Mouse (Mus musculus): ENCODE data around the gene Proca1.

The Proca1 gene

DNA sequence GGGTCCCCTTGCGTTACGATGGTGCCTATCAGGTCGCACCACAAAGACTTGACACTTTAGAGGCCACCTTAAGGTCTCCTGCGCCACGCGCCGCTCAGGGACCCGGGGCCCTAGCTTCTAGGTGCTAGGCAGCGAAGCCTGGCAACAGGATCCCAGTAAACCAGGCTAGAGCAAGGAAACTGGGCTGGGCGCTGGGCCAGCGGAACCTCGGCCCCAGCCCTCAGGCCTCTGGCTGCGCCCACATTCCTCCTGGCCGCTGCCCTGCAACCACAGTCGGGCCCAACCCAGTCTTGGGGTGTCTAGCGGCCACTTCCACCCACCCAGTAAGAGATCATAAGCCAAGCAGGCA, 27.5 kb upstream of the Proca1 start:
- no peak for DNase-seq (ENCODE audit: low read depth, low spot score)

DNA sequence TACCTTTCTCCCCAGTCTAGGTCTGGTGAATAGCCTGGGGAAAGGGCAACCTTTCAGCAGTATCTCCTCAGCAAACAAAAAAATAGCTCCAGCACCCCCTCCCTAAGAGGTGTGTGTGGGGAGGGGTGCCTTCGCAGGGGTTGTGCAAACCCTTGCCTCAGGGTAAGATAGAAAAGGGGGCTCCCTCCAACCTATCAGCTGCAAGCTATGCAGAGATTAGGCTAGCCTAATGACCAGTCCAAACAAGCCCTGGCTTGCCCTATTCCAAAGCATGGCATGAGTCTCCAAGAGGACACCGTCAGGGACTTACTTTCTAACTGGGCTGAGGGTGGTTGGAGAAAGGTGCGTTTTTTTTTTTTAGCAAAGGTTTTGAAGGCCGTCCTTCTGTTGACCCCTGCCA, 27.0 kb upstream of the Proca1 start:
- DNase-seq (ENCODE audit: low read depth, low spot score): no peak

DNA sequence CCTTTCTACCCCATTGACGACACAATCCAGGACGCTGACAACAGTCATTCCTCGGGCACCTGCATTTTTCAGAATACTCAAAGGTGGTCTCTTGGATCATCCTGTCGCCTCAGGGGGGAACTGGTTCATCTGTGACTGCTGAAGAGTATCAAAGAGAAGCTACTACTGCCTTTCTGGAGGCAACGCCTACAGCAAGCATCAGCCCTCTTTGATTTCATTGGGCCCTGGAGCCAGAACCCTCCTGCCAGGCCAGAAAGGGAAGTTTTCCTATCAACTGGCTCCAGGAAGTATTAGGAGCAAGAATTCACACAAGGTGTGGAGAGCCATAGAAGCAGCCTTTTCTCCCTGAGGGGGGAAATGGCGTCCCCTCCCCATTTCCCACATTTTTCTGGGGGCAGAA, 26.6 kb upstream of the Proca1 start:
- DNase-seq (ENCODE audit: low read depth, low spot score): no peak

DNA sequence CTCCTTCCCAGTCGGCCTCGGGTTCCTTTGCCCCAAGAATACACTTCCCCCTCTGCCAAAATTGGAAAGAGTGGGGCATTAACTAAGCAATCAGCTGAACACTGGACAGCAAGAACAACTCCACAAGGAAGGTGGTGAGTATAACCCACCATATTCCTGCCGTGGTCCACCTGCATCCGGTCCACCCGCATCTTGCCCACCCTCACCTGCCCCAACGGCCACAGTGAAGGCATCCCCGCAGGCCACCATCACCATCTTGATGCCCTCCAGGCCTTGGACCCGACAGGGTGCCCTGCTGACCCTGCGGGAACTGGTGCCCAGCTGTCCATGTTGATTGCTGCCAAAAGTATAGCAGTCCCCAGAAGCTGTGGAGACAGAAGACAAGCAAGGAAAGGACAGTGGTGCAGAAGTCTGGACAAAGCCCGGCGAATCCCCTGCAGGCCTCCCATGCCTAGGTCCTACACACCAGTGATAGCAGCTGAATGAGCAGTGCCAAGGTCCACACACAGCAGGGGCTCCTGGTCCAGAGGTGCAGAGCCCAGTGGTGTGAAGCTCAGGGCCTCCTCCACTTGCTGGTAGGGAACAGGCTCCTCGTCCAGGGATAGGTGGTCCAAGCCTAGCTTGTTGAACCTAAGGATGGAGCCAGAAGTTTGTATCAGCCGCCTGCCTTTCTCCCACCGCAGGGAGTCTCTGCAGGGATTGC, 25.8 kb upstream of the Proca1 start:
- no peak for DNase-seq (ENCODE audit: low read depth, low spot score)

DNA sequence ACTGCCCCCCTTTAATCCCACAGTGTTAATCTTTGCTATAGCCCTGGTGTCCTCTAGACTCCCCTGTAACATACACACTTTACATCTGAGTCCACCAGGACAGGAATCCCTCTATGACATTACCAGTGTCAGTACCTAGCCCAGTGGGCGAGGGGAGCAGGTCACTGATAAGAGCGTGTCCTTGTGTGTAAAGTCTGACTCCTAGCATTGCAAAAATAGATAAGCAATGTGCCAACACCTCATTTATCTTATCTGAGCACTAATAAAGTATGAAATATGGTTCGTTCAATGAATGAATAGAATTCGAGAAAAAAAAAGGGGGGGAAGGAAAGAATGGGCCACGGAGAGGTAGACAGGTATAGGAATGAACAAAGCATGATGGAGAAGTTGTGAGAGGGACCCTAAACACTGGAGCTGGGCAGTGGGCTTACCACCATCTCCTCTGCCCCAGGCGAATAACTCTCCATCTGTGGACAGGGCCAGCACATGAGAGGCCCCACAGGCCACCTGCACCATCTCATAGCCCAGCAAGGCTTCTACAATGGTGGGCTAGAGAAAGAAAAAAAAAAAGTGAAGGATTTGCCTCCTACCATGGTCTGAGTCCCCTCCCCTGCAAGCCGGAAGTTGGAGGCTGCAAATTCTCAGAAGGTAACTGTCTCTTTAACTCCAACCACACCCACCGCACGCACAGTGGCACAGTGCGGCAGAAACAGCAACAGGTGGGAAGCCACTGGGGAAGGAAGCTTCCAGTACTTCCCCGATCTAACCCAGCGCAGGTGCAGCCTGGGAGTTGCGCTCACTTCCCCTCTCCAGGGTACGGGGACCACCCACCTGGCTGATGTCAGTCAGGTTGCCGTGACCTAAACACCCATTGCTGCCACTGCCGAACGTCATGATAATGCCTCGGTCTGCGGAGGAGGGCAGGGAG, 24.4 kb upstream of the Proca1 start:
- DNase-seq (ENCODE audit: low read depth, low spot score): no peak

DNA sequence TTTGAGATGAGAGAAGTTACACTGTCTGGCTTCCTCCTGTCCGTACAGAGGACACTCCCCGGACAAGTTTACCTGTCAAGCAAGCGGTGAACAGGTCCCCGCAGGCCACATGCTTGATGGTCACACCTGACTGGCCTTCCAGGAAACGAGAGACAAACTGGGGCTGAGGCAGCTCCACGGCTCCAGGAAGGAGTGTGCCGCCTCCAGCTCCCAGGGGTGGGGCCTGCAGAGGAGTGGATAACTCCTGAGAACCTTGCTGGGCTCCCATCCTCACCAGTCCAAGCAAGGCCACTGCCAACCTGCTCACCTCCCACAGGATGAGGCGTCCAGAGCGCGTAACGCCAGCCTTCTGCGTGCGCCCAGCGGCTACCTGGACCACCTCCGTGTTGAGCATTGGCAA, 22.9 kb upstream of the Proca1 start:
- no peak for DNase-seq (ENCODE audit: low read depth, low spot score)

DNA sequence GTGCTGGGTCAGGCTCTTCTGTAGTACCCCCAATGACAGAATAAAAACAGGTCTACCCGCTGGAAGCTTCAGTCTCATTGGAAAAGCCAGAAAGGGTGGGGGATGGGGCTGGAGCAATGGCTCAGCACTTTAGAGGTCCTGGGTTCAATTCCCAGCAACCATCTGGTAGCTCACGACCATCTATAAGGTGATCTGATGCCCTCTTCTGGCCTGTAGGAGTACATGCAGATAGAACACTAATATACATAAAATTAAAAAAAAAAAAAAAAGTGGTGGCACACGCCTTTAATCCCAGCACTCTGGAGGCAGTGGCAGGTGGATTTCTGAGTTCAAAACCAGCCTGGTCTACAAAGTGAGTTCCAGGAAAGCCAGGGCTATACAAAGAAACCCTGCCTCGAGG, 21.9 kb upstream of the Proca1 start:
- DNase-seq (ENCODE audit: low read depth, low spot score): no peak

DNA sequence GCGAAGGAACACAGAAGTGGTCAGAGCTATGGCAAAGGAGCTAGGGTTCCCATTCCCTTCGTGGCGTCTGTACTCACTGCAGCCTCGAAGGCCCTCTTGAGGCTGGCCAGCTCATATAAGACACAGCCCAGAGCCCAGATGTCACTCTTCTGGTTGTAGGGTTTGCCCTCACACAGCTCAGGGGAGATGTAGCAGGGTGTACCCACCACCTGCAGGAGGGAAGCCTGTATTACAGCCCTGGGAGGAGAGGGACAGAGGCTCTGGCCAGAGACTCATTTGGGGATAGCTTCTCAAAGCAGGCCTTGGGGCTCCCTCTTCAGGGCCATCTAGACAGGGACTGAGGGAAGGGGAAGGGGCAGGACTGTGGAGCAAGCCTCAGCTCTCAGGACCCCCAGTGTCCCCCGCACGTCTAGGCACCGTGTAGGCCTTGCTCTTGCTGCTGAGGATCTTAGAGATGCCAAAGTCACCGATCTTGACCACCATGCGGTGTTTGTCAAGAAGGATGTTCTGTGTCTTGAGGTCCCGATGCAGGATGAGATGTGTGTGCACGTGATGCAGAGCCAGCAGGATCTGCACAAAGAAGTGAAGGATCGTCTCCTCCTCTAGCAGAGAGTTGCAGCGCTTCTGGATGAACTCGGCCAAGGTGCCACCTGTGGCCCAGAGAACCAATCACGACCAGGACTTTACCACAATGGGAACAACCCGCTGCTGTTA, 21.0 kb upstream of the Proca1 start:
- DNase-seq (ENCODE audit: low read depth, low spot score): no peak

DNA sequence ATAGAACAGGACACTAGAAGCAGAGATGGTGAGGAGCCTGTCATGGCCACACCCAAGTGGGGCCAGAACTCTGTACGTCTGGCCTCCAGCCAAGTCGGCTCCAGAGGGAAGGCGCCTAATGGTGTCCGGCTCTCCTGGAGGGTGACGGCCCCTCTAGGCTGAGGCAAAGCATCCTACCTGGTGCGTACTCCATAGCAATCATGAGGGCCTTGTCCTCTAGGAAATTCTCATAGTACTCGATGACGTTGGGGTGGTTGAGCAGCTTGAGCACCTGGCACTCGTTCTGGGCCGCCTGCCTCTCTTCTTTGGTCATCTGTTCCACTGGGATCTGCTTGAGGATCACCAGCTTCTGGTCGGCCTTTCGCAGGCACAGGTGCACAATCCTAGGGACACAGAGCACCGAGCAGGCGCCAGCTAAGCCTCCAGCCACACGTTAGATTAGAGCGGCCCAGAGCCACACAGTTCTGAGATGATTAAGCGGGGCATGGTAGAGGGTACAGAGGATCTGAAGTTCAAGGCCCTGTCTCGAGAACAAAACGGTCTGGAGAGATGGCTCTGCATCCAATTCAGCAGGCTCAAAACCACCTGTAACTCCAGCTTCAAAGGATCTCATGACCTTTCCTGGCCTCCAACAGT, 20.3 kb upstream of the Proca1 start:
- DNase-seq (ENCODE audit: low read depth, low spot score): no peak

DNA sequence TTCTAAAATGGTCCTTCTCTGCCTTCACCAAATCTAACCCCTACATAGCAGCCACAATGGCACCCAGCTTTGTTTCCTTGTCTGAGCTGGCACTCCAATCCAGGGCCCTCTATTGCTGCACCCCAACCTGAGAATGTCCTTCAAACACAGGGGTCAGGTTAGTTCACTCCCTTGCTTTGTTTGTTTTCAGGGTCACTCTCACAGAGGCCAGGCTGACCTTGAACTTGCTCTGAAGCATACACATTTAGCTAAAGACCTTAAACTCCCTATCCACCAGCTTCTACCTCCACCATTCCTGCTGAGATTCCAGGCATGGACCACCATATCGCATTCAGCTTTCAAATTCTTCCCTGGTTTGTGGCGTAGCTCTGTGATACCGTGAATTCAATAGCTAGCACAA, 18.7 kb upstream of the Proca1 start:
- no peak for DNase-seq (ENCODE audit: low read depth, low spot score)

DNA sequence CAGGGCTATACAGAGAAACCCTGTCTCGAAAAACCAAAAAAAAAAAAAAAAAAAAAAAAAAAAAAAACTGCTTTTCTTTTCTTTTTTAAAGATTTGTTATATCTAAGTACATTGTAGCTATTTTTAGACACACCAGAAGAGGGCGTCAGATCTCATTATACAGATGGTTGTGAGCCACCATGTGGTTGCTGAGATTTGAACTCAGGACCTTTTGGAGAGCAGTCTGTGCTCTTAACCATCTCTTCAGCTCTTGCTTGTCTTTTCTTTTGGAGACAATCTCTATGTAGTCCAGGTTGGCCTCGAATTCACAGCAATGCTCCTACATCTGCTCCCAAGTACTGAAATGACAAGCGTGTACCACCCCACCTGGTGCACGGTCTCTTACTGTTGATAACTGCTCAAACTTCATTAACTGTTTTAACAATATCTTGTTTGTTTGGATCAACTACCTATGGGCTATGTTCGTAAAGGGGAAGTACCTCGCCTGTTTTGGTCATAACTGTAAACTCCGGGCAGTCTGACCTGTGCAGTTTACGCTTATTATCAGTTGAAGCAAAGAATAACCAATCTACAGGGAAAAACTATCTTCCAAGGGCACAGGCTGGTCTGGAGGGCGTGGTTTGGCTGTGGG, 17.3 kb upstream of the Proca1 start:
- DNase-seq (ENCODE audit: low read depth, low spot score): no peak

DNA sequence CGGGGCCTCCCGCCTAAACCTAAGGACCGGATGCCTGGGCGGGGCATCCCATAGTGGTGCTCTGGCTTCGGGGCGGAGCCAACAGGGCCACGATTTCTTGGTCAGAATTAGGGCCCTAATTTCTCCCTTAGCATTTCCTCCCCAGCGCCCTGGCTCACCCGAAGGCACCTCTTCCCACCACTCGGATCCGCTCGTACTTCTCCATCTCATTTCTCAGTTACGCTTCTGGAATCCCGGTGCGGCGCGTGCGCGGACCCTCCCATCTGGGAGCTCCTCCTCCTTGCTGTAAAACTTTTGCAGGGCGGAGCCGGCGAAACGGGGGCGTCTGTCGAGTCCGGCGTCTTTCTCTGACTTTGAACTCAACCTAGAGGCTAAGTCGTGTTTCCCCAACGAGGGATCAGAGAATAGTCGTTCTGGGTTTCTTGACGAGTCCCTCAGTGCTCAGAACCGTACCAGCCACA, 16.8 kb upstream of the Proca1 start, which contains the start of the genes Nek8 and Tlcd1:
Nek8 (minus strand) TSS at position 274 of the 461 bp plus-strand sequence.
Tlcd1 (plus strand) TSS at position 310 of the 461 bp plus-strand sequence.
- DNase-seq (ENCODE audit: low read depth, low spot score): peak; percentile 54

DNA sequence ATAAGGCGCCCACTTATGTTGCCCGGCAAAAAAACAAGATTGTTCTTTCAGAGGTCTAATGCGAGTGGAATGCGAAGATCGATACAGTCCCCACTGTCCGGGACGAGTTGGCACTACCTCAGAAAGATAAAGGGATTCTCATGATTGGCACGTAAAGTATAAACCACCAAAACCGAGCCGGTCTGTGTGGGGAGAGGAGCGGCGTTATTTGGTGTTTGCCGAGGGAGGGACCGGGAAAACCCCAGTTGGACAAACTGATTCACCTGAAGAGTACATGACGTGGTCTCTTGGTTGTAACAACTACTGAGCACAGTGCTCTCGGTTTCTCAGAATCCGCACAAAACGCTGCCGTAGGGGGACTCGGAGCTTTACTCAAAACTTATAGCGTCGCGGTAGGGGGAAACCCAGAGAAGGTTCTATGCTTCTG, 16.3 kb upstream of the Proca1 start:
- no peak for DNase-seq (ENCODE audit: low read depth, low spot score)

DNA sequence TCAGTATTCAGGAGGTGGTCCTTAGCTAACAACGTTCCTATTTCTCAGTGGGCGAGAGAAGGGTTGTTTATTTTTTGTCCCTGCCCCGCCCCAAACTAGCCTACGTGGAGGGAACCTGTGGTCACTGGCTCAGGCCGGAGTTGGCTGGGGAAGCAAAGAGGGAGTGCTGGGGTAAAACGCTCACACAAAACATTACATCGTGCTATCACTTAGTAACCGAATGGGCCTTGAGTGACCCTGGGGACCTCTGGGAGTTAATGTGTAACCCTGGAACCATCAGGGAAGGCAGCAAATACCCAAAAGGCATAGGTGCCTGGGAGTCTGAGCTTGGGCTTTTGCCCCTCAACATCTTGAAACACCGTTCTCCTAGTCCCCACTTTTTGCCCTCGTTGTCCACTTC, 15.8 kb upstream of the Proca1 start:
- no peak for DNase-seq (ENCODE audit: low read depth, low spot score)

DNA sequence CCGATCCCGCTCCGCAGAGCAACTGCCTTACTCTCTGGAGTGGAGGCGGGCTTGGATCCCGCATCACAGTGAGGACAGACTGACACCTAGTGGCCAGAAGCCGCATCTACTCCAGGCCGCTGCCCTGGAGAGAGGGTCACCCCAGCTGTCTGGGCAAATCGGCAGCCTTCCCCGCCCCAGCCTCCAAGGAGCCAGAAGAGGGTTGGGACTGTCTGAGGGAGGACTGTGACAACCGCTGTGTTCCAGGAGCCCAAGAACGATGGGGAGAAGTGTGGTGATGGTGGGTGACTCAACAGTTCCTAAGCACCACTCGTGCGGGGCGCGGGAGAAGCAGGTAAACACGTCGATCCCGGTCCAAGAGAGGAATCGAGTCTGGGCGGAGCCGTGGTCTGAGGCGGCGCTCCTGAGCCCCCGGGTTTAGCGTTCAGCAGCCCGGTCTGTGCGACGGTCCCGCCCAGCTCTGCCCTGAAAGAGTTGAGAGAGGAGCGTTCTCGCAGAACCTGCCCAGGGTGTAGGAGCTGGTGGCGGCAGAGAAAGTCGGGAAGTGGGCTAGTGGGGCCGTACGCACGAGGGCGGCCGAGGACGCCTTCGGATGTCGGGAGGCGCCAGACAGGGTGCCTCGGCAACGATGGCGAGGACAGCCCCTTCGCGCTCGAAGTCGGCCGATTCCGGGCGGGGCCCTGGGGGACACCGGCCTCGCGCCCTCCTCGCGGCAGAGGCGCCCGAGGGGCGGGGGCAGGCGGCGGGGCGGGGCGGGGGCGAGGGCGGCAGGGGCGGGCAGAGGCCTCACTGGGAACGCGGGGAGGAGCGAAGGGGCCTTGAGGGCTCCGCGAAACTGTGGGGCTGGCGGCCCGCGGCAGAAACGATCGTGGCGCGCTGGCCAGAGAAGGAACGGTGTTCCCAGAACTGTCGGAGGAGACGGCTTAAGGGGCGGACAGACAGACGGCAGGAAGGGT, 15.0 kb upstream of the Proca1 start:
- DNase-seq (ENCODE audit: low read depth, low spot score): peak; percentile 71

DNA sequence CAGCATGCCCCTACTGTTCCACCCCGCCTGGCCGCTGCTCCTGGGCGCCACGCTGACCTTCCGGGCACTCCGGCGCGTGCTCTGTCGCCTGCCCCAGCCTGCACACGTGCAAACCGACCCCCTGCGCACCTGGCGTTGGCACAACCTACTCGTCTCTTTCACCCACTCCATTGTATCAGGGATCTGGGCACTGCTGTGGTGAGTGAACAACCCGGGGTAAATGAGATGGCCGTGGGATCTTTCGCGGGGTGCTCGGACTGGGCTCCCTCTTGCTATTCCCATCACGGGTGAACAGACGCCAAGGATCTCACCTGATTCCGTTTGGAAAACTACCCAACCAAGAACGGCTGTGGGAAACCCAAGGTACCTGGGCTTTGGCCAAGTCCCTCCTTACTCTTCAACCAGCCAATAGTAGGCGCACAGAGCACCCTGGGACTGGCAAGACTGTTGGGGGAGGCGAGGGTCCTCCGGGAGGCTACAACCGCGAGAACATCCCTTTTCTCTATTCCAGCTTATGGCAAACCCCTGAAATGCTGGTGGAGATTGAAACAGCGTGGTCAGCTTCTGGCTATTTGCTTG, 14.2 kb upstream of the Proca1 start:
- DNase-seq (ENCODE audit: low read depth, low spot score): no peak

DNA sequence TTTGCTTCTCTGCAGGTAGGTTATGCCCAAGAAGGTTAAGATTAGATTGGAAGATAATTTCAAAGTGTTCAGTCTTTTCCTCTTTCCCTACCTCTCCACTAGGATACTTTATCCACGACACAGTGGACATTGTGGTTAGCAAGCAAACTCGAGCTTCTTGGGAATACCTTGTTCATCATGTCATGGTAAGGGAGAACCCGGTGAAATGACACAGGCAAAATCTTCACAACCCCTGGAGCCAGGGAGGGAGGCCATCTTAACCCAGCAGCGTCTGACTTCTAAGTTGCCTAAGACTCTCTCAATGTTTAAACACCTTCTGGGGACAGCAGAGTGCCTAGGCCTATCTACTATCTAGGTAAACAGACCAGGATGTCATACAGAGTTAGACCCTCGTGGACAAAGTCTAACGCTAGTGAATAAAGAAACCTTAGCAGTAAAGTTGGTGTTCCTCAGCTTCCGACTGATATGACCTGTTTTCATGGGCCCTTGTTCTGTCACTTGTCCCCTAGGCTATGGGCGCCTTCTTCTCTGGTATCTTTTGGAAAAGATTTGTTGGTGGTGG, 13.7 kb upstream of the Proca1 start:
- DNase-seq (ENCODE audit: low read depth, low spot score): no peak

DNA sequence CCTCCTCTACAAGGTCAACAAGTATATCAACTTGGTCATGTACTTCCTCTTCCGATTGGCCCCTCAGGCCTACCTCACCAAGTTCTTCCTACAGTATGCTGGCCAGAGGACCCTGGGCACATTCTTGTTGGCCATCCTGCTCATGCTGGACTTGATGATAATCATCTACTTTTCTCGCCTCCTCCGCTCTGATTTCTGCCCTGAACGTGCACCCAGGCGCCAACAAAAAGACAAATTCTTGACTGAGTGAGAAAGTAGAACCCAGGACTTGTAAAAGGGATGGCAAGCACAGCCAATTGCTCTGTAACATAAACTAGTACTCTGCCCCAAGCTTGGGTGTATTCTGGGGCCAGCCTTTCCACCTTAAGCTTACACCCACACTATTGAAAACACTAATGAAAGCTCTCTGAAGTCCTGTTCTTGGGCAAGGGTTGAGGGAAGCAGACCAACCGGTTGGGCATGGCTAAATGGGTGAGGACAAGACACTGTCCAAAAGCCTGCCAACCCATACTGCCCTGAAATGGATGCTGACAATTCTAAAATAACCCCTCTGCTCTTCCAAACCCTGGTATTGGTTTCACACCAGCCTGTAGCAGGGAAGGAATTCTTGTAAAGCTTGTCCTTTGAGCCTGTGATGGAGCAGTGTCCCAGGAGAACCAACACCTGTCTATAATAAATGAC, 13.0 kb upstream of the Proca1 start:
- no peak for DNase-seq (ENCODE audit: low read depth, low spot score)
